Mouse (Mus musculus) liver, adult (tissue): ENCODE measurements around the gene Gm49394.

Experiments used
- GATA4 ChIP-seq: IDR thresholded peaks from 2 replicates; pipeline ENCODE4 v1.6.1; 2014; ENCODE audit warnings: mild to moderate bottlenecking, low read length; ENCODE audit not compliant: insufficient replicate concordance

Gene Gm49394

DNA sequence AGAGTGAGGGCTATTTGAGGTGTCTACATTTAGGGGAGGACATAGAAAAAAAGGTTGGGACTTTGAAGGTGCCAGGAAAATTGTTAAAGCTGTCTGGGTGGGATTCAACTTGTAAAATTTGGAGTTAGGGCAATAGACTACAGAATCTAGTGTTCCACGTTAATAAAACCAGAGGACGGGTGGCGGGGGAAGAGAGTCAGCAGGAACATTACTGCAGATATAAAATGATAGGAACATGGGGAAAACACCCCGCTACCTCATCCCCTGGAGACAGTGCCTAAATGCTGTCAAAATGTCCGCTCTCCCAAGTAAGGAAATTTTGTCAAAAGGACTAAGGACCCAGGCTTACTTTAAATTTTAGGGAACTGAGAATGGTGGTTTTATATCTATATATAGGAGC is 6.6 kb downstream of the Gm49394 start:
- TF ChIP-seq GATA4: no peak

DNA sequence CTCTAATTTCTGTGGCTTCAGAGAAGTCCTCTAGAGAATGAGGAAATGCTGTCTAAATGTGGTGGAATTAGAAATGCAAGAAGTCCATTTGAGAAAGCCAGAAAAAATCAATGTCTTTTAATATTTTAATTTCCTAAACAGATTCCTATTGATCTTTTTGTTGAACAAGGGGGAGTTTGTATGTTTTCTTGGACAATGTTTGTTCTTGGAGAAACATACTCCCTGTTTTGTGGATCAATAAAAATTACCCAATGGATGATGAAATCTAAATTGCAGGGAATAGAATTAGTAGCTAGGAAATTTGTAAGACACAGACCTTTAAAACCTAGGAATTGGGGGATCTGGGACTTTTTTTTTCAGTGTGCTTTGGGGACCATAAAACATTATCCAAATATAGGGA is 7.9 kb downstream of the Gm49394 start:
- TF ChIP-seq GATA4: no peak

DNA sequence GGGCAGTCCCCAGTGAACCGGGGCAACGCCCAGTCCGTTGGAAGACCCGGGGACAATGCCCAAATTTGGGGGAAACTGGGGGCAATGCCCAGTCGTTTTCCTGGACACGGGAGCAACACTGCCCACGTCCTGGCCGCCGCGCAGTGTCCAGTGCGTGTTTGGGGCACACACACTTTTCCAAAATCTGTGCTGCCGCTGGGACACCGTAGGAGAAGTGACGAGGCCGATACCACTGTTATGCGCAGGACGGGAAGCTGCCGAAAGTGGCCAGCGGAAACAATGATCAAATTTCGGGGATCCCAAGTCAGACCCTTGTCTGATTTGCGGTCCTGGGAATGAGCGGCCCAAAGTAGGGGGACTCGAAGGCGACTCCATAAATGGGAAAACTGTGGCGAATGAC is 8.7 kb downstream of the Gm49394 start:
- no peak for TF ChIP-seq GATA4

DNA sequence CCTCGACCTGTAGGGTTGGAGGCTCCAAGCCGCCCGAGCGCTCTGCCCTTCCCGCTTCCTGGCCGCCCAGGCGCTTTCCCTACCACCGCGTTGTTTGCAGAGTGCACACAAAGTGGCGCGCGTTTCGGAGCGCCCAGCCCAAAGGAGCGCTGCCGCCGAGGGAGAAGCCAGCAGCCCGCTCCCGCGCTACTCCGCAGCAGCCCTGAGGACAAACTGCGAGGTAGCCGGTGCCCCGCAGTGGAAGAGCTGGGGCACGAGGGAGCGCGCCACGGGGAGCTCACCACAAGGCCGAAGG is 9.1 kb downstream of the Gm49394 start:
- no peak for TF ChIP-seq GATA4

DNA sequence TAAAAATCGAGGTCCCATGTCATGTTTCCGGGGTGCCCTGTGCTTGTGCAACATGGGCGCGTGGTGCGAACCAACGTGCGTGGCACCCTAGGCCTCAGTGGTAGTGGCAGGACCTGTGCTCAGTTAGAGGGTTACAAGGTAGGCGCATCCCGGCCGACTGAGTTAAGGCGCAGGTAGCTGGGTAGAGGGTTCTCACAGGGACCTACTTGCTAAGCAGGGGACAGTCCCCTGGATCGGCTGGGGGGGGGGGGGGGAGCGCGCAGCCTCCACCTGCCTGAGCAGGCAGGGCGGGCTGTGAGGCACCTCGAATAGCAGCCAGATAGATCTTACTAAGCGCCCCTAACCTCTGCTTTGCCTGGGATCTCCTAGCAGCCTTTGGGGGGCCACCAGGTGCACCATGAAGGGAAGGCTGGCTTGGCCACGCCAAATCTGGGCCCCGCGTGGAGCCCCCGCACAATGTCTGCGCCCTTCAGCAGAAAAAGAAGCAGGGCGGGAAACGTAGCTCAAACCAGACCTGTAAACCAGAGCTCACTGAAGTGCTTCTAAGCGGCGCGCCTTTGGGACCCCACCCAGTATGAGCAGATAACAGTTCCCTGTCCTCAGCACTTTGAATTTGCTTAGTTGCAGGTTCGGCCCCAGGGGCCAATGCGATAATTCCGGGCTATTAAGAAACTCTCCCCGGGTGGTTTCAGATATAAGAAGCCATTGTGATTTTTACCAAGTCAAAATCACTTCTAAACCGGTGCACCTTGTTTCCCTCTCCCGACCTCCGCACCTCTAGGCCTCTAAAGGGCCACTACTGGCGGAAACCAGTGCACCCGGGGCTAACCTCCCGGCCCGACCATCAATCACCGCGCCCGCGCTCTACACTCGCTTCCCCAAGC is 9.7 kb downstream of the Gm49394 start:
- TF ChIP-seq GATA4: no peak

DNA sequence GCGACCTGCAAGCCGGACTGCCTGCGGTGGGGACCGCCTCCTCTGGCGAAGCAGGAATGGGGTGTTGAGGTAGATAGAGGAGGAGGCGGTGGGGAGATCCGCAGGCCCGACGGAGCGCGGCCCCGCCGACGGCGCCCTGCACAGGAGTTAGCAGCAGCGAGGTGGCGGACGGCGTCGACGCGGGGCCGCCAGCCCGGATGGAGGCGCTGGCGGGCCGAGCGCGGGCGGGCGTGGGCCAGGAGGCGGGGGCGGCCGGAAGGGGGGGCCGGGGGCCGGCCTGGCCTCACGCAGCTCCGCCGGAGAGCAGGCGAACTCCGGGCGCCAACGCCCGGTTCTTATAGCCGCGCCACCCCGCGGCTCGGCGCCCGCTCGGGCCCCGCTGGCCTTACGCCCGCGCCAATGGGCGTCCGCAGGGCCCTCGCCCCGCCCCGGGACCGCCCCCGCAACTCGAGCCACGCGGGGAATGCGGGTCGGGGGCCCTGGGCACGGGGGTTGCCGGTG is 10.5 kb downstream of the Gm49394 start:
- TF ChIP-seq GATA4: no peak

DNA sequence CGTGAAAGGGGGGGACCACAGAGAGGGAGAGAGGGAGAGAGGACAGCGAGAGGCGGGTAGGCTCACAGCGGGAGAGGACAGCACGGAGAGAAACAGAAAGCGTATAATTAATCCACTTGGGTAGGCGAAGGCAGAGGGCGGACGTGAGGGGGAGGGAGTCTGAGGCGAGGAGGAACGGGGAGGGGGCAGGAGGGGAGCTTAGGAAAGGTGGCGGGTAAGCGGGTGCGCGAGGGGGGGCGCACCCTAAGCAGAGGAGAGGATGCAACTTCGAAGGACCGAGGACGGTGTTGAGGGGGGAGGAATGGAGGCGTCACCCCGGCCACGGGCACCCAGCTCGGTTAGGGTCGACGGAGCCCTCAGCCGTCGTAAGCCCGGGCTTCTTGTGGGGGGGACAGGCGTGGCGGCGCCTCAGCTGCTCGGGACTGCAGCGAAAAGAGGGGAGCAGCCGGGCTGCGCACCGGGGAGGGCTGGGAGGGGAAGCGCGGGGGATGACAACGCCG is 11.0 kb downstream of the Gm49394 start:
- no peak for TF ChIP-seq GATA4

DNA sequence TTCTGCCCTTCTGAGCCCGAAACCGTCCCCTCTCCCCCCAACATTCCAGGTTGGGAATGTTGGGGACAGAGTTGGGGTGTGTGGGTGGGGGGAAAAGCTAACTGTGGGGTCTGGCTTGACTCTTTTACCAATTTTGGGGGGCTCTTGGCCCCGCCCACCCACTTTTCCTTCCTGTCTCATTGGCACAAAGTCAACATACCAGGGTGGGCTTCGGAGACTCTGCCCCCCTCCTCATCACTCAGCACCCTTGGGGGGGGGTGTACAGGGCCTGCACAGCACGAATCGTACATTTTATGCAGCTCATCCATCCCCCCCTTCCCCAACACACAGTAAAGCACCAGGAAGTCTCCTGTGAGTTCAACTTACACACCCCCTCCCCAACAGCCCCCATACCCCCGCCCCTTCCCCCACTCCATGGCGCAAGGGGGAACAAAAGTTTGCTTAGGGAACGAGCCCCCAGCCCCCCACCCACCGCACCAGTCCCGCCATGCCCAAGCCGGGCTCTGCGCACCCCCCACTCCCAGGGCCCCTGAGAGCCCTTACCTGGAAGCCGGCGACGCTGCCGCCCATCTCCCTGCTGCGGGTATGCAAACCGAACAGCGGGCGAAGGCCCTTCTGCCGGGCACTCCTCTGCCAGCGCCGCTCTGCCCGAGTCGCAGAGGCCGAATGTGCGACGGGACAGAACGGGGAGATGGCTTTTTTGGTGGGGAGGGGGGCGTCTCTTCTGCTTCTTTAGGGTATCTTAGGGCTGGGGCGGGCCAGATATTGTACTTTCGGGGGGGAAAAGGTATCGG is 11.7 kb downstream of the Gm49394 start:
- no peak for TF ChIP-seq GATA4

DNA sequence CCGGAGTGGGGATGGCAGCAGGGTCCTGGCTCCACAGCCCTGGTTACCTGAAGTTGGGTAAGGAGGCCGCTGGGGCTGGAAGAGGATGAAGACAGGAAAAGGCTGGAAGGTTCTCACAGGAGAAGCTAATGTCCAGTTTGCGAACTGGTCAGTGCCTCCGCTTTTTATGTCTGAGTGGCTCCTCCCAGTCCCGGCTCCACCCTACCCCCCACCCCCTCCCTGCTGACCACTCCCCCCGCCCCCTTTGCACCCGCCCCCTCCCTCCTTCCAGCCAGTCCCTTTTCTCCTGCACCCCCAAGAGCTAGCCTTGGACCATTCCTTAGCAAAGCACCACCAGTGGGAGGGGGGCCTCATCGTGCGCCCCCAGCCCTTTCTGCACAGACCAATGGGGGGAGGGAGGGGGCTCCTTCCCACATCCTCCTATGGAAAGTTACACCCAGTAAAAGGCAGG is 12.4 kb downstream of the Gm49394 start:
- no peak for TF ChIP-seq GATA4

DNA sequence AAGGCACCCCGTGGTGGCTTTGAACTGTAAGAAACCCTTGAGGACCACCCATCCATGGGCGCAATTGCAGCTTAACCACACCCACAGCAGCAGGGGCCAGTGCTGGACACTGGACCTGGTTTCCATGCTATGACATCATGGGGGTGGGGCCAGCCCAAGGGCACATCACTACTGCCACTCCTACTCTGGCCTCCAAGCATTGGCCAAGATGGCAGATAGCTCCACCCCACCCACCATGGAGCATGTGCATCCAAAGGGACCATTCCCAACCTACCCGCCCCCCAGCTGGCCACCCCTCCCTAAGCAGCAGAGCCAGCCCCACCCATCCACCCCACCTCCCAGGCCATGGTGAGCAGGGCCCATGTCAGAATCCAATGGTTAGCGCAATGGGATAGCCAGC is 13.7 kb downstream of the Gm49394 start:
- TF ChIP-seq GATA4: no peak

DNA sequence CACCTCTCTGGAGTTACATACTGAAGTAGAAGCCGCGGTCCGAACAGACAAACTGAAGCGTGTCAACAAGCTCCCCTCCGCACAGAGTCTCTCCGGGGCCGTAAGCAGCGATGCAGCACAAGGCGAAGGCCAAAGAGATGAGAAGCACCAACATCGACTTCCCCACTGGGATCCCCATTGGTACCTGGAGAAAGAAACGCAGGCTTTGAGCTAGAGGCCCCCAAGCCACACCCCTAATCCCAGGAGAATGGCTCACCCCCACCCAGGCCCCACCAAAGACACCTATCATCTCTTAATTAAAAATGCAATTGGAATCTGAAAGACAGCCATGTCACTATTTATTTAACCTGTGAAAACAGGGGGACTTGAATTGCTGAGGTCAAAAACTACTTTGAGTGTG is 14.1 kb downstream of the Gm49394 start:
- no peak for TF ChIP-seq GATA4

DNA sequence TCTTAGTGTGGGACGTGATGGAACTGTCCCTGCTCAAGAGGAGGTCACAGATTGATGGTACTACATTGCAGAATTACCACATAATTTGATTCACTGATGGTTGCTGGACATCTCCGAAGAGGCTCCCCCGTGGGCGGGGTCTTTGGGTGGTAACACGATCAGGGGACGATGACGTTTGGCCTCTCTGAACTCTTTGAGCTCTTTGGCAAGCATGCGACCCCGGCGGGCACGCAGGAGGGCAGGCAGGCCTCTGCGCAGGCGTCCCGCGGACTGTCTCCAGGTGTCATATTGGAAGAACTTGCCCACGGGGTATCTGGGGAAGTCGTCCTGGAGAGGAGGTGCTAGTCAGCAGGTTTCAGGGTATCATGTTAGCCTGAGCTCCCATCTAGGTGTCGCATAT is 16.0 kb downstream of the Gm49394 start:
- TF ChIP-seq GATA4: no peak

DNA sequence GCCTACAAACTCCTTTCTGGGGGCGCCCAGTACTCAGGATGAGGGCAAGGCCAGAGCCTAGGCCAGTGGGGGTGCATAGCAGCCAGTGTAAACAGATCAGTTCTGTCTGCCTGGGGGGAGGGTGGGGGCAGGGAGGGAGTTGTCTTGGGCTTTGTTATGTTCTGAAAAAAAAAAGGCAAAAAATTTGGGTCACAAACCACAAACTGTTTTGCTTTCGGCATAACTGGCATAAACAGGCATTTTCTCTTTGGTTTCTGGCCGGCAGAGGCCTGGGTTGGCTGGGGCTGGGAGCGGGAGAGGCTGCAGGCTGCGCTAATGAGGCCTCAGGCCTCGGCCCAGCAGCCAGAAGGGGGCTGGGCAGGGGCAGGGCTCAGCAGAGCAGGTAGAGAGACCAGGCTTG is 23.1 kb downstream of the Gm49394 start:
- TF ChIP-seq GATA4: no peak

DNA sequence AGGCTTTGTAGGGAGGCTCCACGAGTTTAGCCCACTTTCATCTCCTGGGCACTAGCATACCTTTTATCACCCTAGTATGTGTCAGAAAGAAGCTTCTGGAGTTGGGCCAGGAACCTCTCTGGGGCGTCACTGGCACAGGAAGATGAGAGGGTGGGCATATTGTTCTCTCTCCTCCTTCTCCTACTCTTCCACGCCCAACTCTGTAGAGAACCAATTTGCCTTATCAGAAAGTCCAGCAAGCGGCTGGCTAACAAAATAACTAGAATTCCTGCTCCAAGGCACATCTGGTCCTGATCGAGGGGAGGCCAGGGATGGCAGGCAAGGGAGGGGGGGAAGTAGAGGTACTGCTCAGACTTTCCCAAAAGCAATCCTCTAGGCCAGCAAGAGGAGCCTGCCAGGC is 24.7 kb downstream of the Gm49394 start:
- TF ChIP-seq GATA4: no peak

DNA sequence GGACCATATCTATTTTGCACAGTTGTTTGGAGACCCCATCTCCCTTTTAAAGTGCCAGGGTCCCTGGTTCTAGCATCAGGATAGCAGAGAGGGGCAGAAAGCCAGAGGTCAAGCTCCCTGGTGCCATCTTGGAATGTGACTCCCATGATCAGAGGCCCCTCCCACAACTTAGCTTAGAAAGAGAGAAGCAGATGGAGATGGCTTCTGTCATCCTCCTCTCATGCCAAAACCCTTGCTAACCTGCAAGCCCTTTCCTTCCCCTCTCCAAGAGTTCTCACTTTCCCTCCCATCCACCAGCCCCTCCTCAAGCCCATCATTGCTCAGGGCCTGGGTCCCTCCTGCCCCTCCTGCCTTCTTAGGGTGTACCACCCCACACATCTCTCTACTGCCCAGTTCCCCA is 33.6 kb downstream of the Gm49394 start:
- no peak for TF ChIP-seq GATA4

DNA sequence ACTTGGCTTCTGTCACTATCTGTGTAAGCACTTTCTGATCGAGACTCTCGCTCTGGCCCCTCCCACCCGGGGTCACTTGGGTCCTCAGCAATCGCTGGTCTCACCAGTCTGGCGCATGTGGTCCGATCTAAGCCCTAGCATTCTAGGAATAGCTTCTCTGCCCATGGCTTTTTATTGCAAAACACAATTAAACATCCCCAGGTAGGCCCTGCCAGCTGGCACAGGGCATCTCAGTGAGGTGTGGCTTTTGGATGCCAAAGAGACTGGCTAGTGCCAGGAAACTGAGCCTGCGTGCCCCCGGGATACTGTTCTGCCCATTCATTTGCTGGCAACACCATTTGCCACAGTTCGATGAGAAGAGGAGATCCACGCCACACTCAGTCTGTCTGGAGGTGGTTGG is 39.1 kb downstream of the Gm49394 start:
- no peak for TF ChIP-seq GATA4
